27 mouse cellular contexts compared by ENCODE assay signal in the genomic region with DNA sequence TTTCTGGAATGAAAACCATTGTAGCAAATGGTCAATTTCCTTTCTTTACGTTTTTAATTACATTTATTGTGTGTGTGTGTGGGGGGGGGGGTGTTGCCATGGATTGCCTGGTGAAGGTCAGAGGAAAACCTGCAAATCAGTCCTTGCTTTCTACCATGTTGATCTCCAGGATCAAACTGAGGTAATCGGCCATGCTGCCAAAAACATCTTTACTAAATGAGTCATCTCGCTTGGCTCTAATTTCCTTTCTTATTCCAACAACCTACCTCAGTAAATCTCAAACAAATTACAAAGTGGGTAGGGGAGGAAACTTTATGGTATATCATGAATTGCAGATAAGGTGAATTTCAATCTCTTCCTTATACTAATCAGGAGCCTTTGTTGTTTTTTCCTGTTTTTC. TPM values are rescaled to one million over a fixed set of nuclear protein-coding genes. Genes with fewer than 3 reads are reported as not detected.
"Had no signal": no experiment of that assay in that cellular context is flagged by ENCODE, and none has a peak within 500 bp of the region (broad histone marks: within the 10 kb centered on the region; RNA-seq: fewer than 3 reads in every experiment).

No protein-coding gene starts in this region.

- H3K4me2 ChIP-seq: embryonic facial prominence, embryonic 12.5 days; embryonic facial prominence, embryonic 13.5 days; embryonic facial prominence, embryonic 15.5 days; forebrain, embryonic 12.5 days; forebrain, embryonic 13.5 days; forebrain, embryonic 15.5 days had no signal

- ATAC-seq: forebrain, embryonic 13.5 days; forebrain, embryonic 14.5 days; forebrain, embryonic 15.5 days; forebrain, embryonic 16.5 days; forebrain, postnatal 0 days had no signal

- H3K36me3 ChIP-seq: embryonic facial prominence, embryonic 10.5 days; embryonic facial prominence, embryonic 12.5 days; embryonic facial prominence, embryonic 13.5 days; embryonic facial prominence, embryonic 15.5 days; forebrain, embryonic 10.5 days; forebrain, embryonic 12.5 days; forebrain, embryonic 15.5 days had no signal

- H3K4me3 ChIP-seq: embryonic facial prominence, embryonic 10.5 days; embryonic facial prominence, embryonic 12.5 days; embryonic facial prominence, embryonic 13.5 days; embryonic facial prominence, embryonic 15.5 days; erythroblast, embryonic 14.5 days; forebrain, embryonic 10.5 days; forebrain, embryonic 12.5 days; forebrain, embryonic 13.5 days; forebrain, embryonic 15.5 days; gastrocnemius, adult 2 months; heart, adult 2 months had no signal

- DNase-seq: cerebellum, adult 9-10 months; cerebellum, adult 9-11 months; cerebellum, postnatal 14 days; cerebellum, postnatal 25 days; cerebellum, postnatal 36 days; embryo, embryonic 11 days; forebrain, postnatal 0 days; gastrocnemius, adult 2 months; gastrocnemius, postnatal 10 days; gastrocnemius, postnatal 14 days; gastrocnemius, postnatal 25 days; gastrocnemius, postnatal 36 days; heart, adult 11 months; heart, adult 18-20 months; heart, adult 2 months had no signal

- H3K27me3 ChIP-seq: embryonic facial prominence, embryonic 12.5 days; embryonic facial prominence, embryonic 13.5 days; embryonic facial prominence, embryonic 15.5 days; forebrain, embryonic 12.5 days; forebrain, embryonic 13.5 days; forebrain, embryonic 15.5 days had no signal

- H3K27ac ChIP-seq: embryonic facial prominence, embryonic 10.5 days; embryonic facial prominence, embryonic 12.5 days; embryonic facial prominence, embryonic 13.5 days; embryonic facial prominence, embryonic 15.5 days; forebrain, embryonic 10.5 days; forebrain, embryonic 12.5 days; forebrain, embryonic 13.5 days; forebrain, embryonic 15.5 days; gastrocnemius, adult 2 months; heart, adult 2 months had no signal

- H3K9me3 ChIP-seq: embryonic facial prominence, embryonic 10.5 days; embryonic facial prominence, embryonic 12.5 days; embryonic facial prominence, embryonic 13.5 days; embryonic facial prominence, embryonic 15.5 days; forebrain, embryonic 10.5 days; forebrain, embryonic 12.5 days; forebrain, embryonic 13.5 days; forebrain, embryonic 15.5 days had no signal

- H3K9ac ChIP-seq: embryonic facial prominence, embryonic 12.5 days; embryonic facial prominence, embryonic 13.5 days; embryonic facial prominence, embryonic 15.5 days; forebrain, embryonic 12.5 days; forebrain, embryonic 13.5 days; forebrain, embryonic 15.5 days; forebrain, postnatal 0 days had no signal

RNA-seq across cellular contexts. Expression of a gene that starts 22.9 kb away (rescaled TPM):
- total RNA-seq: common myeloid progenitor, adult 5-6 weeks had no signal
